Mouse (Mus musculus) kidney, adult 2 months (tissue): Measurements from ENCODE around the gene Asap2.

Experiments
- CTCF ChIP-seq: fragments of 200-500 bp; conservative IDR thresholded peaks from 2 replicates; pipeline ENCODE4 v1.5.1; 2011; ENCODE audit warnings: low read depth, mild to moderate bottlenecking, control low read depth, low read length, moderate library complexity, mixed read lengths; ENCODE audit not compliant: insufficient read depth, insufficient read length
- POLR2A ChIP-seq: fragments of 200-500 bp; IDR thresholded peaks from one replicate; pipeline ENCODE4 v1.6.1; 2011; ENCODE audit warnings: low read depth, low read length, control low read depth

DNA sequence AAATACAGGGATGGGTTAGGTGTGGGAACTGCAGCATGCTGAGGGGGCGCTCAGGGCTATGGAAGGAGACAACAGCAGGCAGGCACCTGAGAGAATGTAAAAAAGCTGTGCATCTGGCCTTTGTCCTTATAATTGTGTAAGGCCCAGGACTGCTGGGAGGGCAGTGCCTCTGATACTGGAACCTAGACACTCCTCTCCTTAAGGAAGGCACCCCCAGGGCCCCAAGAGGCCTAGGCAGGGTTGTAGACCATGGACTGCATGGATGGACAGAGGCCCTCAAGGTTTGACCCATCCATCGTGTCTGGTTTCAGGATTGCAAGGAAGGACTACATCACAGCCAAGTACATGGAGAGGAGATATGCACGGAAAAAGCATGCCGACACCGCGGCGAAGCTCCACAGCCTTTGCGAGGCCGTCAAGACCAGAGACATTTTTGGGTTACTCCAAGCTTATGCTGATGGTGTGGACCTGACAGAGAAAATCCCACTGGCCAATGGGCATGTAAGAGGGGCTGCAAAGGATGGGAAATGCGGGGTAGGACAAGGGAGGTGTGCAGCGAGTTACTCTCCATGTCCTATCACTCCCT lies 254.2 kb downstream of the Asap2 start:
- no peak for TF ChIP-seq POLR2A
- TF ChIP-seq CTCF, result no peak
